Mouse (Mus musculus): ENCODE results near the gene Ralgapa1. TPM values are rescaled to one million over a fixed set of nuclear protein-coding genes. Genes with fewer than 3 reads are reported as not detected.

Gene Ralgapa1
- total and polyA plus RNA-seq, 2 experiments from 2014 or later, result 18.8 to 146 TPM

GRCm38 (mm10) chr12:55820119-55820660, 777 bp downstream of the Ralgapa1 start:
- peak overlapping the region; percentile 84 for H3K4me2 ChIP-seq (ENCODE audit: low read depth, low read length, poor library complexity, severe bottlenecking)
- TF ChIP-seq CTCF (IDR thresholded peaks at IDR 0.05), result no peak
- ATAC-seq (ENCODE audit: low FRiP score) (peak; percentile 55), DNase-seq (ENCODE audit: low spot score) (peak; percentile 46)
- no peaks in the 10 kb centered on the region for H3K36me3 ChIP-seq (ENCODE audit: insufficient read depth, low read length)
- H3K9ac ChIP-seq (replicated peaks; ENCODE audit: low read length, poor library complexity, severe bottlenecking), result peak overlapping the region; percentile 96
- H3K27me3 ChIP-seq (ENCODE audit: insufficient read depth, low read length), result no peaks in the 10 kb centered on the region
- H3K4me3 ChIP-seq (ENCODE audit: low read depth, low read length), result peak overlapping the region; percentile 96
- H3K4me1 ChIP-seq (ENCODE audit: insufficient read depth, low read length), result peaks cover 6% of the 10 kb centered on the region; the same call in 1 of the 2 replicates
- WGBS, result 1% methylated on average over 21 of the region's 35 CpGs
- no peaks in the 10 kb centered on the region for H3K9me3 ChIP-seq (ENCODE audit: low read length)
- peak overlapping the region; percentile 95 for H3K27ac ChIP-seq (ENCODE audit: low read depth, low read length)

DNA sequence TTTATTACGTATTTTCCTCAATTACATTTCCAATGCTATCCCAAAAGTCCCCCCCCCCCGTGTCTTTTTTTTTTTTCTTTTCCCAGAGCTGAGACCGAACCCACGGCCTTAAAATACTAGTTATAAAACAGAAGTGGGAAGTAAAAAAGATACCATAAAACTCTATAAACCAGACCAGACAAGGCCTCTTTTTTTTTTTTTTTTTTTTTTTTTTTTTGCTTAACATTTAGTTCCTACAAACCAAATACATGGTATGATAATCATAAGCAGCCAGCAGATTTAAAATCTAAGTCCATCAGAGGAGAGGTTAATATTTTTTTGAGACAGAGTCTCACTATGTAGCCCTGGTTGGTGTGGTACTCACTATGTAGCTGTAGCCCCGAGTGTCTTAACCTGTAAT, 4.5 kb downstream of the Ralgapa1 start:
- DNase-seq (ENCODE audit: low spot score) (no peak), ATAC-seq (ENCODE audit: low FRiP score) (no peak)
- Histone ChIP-seq H3K27me3 (ENCODE audit: insufficient read depth, low read length) (no peaks in the 10 kb centered on the region), H3K4me3 (ENCODE audit: low read depth, low read length) (no peak overlapping the region), H3K36me3 (ENCODE audit: insufficient read depth, low read length) (no peaks in the 10 kb centered on the region), H3K9me3 (ENCODE audit: low read length) (no peaks in the 10 kb centered on the region), H3K27ac (ENCODE audit: low read depth, low read length) (no peak overlapping the region), H3K9ac (replicated peaks; ENCODE audit: low read length, poor library complexity, severe bottlenecking) (no peak overlapping the region), H3K4me2 (ENCODE audit: low read depth, low read length, poor library complexity, severe bottlenecking) (no peak overlapping the region), H3K4me1 (ENCODE audit: insufficient read depth, low read length) (peaks cover 6% of the 10 kb centered on the region; the same call in 1 of the 2 replicates)
- TF ChIP-seq CTCF (IDR thresholded peaks at IDR 0.05), result no peak
- WGBS, result 95% methylated on average over 5 of the region's 5 CpGs

GRCm38 (mm10) chr12:55805035-55805434, 15.9 kb downstream of the Ralgapa1 start:
- Histone ChIP-seq H3K9ac (replicated peaks; ENCODE audit: low read length, poor library complexity, severe bottlenecking) (no peak overlapping the region), H3K9me3 (ENCODE audit: low read length) (no peaks in the 10 kb centered on the region), H3K4me2 (ENCODE audit: low read depth, low read length, poor library complexity, severe bottlenecking) (no peak overlapping the region), H3K4me1 (ENCODE audit: insufficient read depth, low read length) (no peaks in the 10 kb centered on the region), H3K4me3 (ENCODE audit: low read depth, low read length) (no peak overlapping the region), H3K27me3 (ENCODE audit: insufficient read depth, low read length) (no peaks in the 10 kb centered on the region), H3K36me3 (ENCODE audit: insufficient read depth, low read length) (no peaks in the 10 kb centered on the region), H3K27ac (ENCODE audit: low read depth, low read length) (no peak overlapping the region)
- TF ChIP-seq CTCF (IDR thresholded peaks at IDR 0.05), result no peak
- DNase-seq (ENCODE audit: low spot score) (peak; percentile 51), ATAC-seq (ENCODE audit: low FRiP score) (no peak)
- WGBS, result 67% methylated on average over 3 of the region's 3 CpGs

DNA sequence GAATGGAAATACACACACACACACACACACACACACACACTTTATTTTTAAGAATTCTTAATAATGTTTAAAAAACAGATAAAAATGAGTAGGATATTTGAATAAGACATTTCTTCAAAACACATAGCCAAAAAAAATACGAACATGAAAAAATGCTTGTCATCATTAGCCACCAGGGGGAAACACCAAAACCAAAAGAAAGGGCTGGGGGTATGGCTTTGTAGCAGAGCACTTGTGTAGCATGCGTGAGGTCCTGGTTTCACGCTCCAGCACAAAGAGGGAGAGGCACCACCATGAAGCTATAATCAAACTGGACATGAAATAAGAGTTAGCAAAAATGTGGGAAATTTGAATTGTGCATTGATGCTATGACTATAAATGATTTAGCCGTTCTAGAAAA, 19.8 kb downstream of the Ralgapa1 start:
- 90% methylated on average over 4 of the region's 4 CpGs for WGBS
- peak; percentile 23; the same call in 1 of the 2 replicates for TF ChIP-seq CTCF (IDR thresholded peaks at IDR 0.05)
- Histone ChIP-seq H3K4me2 (ENCODE audit: low read depth, low read length, poor library complexity, severe bottlenecking) (no peak overlapping the region), H3K36me3 (ENCODE audit: insufficient read depth, low read length) (no peaks in the 10 kb centered on the region), H3K4me1 (ENCODE audit: insufficient read depth, low read length) (no peaks in the 10 kb centered on the region), H3K9me3 (ENCODE audit: low read length) (no peaks in the 10 kb centered on the region), H3K27ac (ENCODE audit: low read depth, low read length) (no peak overlapping the region), H3K27me3 (ENCODE audit: insufficient read depth, low read length) (no peaks in the 10 kb centered on the region), H3K4me3 (ENCODE audit: low read depth, low read length) (no peak overlapping the region), H3K9ac (replicated peaks; ENCODE audit: low read length, poor library complexity, severe bottlenecking) (no peak overlapping the region)
- DNase-seq (ENCODE audit: low spot score), result no peak
- ATAC-seq (ENCODE audit: low FRiP score), result no peak

GRCm38 (mm10) chr12:55800144-55800543, 20.8 kb downstream of the Ralgapa1 start:
- H3K27ac ChIP-seq (ENCODE audit: low read depth, low read length), result no peak overlapping the region
- H3K27me3 ChIP-seq (ENCODE audit: insufficient read depth, low read length), result no peaks in the 10 kb centered on the region
- no peak overlapping the region for H3K4me3 ChIP-seq (ENCODE audit: low read depth, low read length)
- WGBS, result 92% methylated on average over 5 of the region's 5 CpGs
- H3K4me1 ChIP-seq (ENCODE audit: insufficient read depth, low read length), result no peaks in the 10 kb centered on the region
- TF ChIP-seq CTCF (IDR thresholded peaks at IDR 0.05), result no peak
- ATAC-seq (ENCODE audit: low FRiP score), result no peak
- H3K36me3 ChIP-seq (ENCODE audit: insufficient read depth, low read length), result no peaks in the 10 kb centered on the region
- no peaks in the 10 kb centered on the region for H3K9me3 ChIP-seq (ENCODE audit: low read length)
- no peak overlapping the region for H3K9ac ChIP-seq (replicated peaks; ENCODE audit: low read length, poor library complexity, severe bottlenecking)
- no peak overlapping the region for H3K4me2 ChIP-seq (ENCODE audit: low read depth, low read length, poor library complexity, severe bottlenecking)
- DNase-seq (ENCODE audit: low spot score), result no peak

DNA sequence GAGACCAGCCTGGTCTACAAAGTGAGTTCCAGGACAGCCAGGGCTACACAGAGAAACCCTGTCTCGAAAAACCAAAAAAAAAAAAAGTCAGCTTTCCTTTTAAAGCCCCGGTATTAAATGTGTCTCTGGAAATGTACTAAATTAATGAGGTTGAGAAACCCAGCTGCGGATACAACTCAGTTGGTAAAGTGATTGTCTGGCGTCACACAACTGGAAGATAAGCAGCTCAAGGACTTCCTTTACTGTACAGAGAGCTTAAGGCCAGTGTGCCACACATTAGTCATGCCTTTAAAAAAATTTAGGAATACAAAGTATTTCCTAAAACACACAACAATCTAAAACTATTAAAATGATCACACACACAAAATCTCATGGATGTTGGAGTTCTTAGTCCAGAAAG, 22.2 kb downstream of the Ralgapa1 start:
- H3K27ac ChIP-seq (ENCODE audit: low read depth, low read length), result no peak overlapping the region
- no peak for TF ChIP-seq CTCF (IDR thresholded peaks at IDR 0.05)
- no peaks in the 10 kb centered on the region for H3K4me1 ChIP-seq (ENCODE audit: insufficient read depth, low read length)
- ATAC-seq (ENCODE audit: low FRiP score) (no peak), DNase-seq (ENCODE audit: low spot score) (no peak)
- no peak overlapping the region for H3K4me2 ChIP-seq (ENCODE audit: low read depth, low read length, poor library complexity, severe bottlenecking)
- 97% methylated on average over 4 of the region's 4 CpGs for WGBS
- H3K27me3 ChIP-seq (ENCODE audit: insufficient read depth, low read length), result no peaks in the 10 kb centered on the region
- H3K9ac ChIP-seq (replicated peaks; ENCODE audit: low read length, poor library complexity, severe bottlenecking), result no peak overlapping the region
- no peaks in the 10 kb centered on the region for H3K36me3 ChIP-seq (ENCODE audit: insufficient read depth, low read length)
- no peak overlapping the region for H3K4me3 ChIP-seq (ENCODE audit: low read depth, low read length)
- H3K9me3 ChIP-seq (ENCODE audit: low read length), result no peaks in the 10 kb centered on the region
